Mouse (Mus musculus) cerebellum, adult 2 months (tissue): ENCODE results near the gene Galnt2.

Source experiments
- CTCF ChIP-seq: fragments of 200-500 bp; IDR thresholded peaks from 2 replicates; pipeline ENCODE4 v1.5.1; 2011; ENCODE audit warnings: low read depth, mild to moderate bottlenecking, control low read depth, low read length, moderate library complexity, borderline replicate concordance; ENCODE audit not compliant: insufficient read depth
- POLR2A ChIP-seq: fragments of 200-500 bp; IDR thresholded peaks from 2 replicates; pipeline ENCODE4 v1.6.1; 2011; ENCODE audit warnings: low read length, control low read depth, borderline replicate concordance; ENCODE audit not compliant: insufficient read depth

DNA sequence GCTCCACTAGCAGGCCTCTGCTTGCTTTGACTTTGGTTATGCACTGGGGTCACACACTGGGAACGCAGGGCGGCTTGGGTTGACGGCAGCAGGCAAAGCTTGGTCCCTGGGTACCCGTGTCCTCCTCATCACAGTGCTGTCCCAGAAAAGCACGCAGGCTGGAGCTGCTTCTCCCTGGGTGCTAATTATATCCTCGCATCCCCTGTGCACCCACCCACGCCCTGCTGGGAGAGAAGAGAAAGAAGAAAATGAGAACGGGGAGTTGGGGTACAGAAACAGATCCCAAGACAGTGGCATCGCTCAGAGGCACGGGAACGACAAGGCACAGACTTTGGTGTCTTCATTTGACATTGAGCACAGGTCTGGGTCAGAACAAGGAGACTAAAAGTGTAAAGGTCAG lies 158.3 kb downstream of the Galnt2 start:
- TF ChIP-seq CTCF (no peak), POLR2A (no peak)
